Mouse (Mus musculus) brown adipose tissue, adult 24 weeks (tissue): ENCODE measurements around the gene Gm45837. TPM values are rescaled to one million over a fixed set of nuclear protein-coding genes. Genes with fewer than 3 reads are reported as not detected.
"Not testable (repeated sequence)": the region's sequence is repeated elsewhere in the genome, so short reads cannot be mapped to it uniquely, and the experiment has no call there.

Experiments
- H3K27ac ChIP-seq: fragments of 200-500 bp; replicated peaks from 2 replicates; pipeline ENCODE4 v1.5.1; 2012; ENCODE audit warnings: low read depth, mild to moderate bottlenecking, low read length
- H3K4me1 ChIP-seq: fragments of 200-500 bp; 2 replicates; pipeline ENCODE4 v1.6.1; 2012; ENCODE audit warnings: low read length, mixed read lengths; ENCODE audit not compliant: control insufficient read depth, insufficient read depth, insufficient read length
- H3K4me3 ChIP-seq: fragments of 200-500 bp; 2 replicates; pipeline ENCODE4 v1.5.1; 2012; ENCODE audit warnings: low read depth, mild to moderate bottlenecking, low read length, moderate library complexity; ENCODE audit not compliant: insufficient read depth
- polyA plus RNA-seq: library from polyadenylated mRNA; stranded (reverse); fragments of >200 nt; gene quantifications from 2 replicates; pipeline ENCODE4 v1.2.4, GENCODE M21; 2012; ENCODE audit not compliant: missing spikeins, insufficient read depth, insufficient read length

Gene Gm45837
- polyA plus RNA-seq, 1 experiment: not detected

DNA sequence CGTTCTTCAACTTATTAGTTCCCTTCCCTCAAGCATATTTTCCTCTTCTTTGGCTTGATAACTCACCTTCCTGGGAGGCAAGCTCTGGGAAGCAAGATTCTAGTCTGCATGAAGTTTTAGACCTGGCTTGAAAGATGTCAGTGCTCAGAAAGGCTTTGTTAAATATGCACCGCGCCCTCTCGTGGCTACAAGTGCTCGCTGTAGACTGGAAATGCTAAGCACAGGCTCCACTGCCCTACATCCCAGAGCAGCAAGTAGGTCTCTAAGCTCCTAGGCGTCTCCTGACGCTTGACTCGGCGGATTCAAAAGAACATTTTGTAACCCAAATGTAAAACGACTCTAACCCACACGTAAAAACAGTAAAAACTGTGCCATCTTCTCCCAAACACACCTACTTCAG, 130.4 kb downstream of the Gm45837 start:
- no peaks in the 10 kb centered on the region for H3K4me1 ChIP-seq

DNA sequence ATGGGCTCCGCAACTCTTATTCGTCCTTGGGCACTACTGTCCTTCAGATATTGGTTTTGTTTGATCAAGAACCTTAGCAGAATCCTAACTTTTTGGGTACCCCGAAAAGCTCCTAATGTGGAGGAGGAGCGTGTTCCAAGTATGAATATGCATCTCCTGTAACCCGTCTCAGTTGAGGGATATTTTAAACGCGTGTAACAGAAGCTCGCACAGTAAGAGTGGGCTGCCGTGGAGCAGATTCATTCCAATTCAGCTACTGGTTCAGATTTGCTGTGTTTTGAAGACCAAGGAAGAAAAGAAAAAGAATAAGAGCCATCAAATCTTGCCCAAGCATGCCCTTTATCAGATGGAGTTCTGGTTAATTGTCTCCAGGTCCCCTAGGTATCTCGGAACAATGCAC, 131.0 kb downstream of the Gm45837 start:
- Histone ChIP-seq H3K4me1 (no peaks in the 10 kb centered on the region), H3K4me3 (no peak overlapping the region), H3K27ac (no peak overlapping the region)

More for the DNA sequence above, 130.4 kb downstream of the Gm45837 start:
- no peak overlapping the region for H3K4me3 ChIP-seq
- H3K27ac ChIP-seq: no peak overlapping the region

DNA sequence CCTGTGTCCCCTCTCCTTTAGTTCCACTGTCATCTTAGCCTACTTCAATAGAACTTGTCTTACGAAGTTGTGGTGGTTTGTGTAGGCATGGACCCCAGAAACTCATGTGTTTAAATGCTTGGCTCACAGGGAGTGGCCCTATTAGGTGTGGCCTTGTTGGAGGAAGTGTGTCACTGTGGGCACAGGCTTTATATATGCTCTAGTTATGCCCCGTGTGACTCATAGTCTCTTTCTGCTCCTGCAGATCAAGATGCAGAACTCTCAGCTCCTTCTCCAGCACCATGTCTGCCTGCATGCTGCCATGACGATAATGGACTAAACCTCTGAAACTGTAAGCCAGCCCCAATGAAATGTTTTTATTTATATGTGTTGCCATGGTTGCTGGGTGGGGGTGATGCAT, 137.0 kb downstream of the Gm45837 start:
- Histone ChIP-seq H3K4me3 (no peak overlapping the region), H3K27ac (no peak overlapping the region), H3K4me1 (no peaks in the 10 kb centered on the region)

DNA sequence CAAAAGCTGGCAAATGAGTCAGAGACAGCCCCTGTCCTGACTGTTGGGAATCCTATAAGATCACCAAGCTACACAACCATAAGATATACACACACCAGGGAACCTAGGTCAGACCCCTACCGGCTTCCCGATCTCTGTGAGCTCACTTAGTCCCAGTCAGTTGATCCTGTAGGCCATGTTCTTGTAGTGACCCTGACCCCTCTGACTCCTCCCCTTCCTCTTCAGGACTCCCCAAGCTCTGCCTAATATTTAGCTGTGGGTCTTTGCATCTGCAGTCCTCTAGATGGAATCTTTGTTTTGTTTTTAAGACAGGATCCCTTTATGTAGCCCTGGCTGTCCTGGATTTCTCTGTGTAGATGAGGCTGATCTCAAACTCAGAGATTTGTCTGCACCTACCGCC, 138.6 kb downstream of the Gm45837 start:
- Histone ChIP-seq H3K27ac (no peak overlapping the region; the same call in 1 of the 2 replicates), H3K4me3 (no peak overlapping the region), H3K4me1 (no peaks in the 10 kb centered on the region)

DNA sequence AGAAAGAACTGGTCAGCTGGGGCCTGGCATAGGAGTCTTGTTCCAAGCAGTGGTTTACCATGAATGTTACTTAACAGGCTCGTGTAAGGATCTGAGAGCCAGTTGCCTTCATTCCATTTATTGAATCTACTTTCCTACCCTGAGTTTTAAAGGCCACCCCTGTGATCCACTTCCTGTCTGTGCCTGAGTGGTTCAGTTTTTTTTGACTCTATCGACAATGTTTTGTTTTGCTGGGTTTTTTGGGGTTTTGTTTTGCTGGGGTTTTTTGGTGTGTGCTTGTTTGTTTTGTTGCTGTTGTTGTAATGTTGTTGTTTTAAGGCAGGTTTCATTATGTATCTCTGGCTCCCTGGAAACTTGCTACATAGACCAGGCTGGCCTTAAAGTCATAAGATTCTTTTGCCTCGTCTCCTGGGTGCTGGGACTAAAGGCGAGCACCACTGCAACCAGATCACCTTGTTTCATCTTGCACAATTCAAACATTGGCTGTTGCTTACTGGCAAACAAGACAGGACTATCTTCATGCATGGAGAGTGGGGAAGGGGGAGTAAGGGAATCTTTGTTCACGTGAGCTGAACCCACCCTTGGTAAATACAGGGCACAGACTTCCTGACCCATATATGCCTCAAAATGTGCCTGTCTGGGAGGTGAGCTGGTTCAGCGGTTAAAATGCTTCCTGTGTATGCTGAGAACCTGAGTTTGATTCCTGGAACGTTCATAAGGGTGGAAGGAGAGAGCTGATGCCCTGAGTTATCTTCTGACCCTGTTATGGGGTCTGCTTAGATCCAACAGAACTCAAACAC, 140.2 kb downstream of the Gm45837 start:
- Histone ChIP-seq H3K4me3 (no peak overlapping the region), H3K4me1 (no peaks in the 10 kb centered on the region), H3K27ac (peak overlapping the region; percentile 67)

DNA sequence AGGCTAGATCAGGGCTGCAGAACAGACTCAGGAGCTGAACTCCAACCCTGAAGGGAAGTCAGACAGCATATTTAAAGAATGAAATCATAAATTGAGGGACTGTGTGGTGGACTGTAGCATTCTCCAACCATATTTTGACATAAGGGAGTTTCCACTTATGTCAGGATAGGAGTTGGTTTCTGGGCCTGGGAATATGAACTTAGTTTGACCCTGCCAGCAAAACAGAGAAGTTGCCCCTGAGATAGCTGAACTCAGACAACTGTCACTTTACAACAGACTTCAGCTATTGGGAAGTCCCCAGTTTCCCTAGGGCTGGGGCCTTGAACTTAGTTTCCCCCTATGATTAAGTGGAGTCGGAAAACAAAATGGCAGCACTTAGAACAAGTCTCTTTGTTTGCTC, 140.8 kb downstream of the Gm45837 start:
- Histone ChIP-seq H3K27ac (peak overlapping the region; percentile 67), H3K4me1 (no peaks in the 10 kb centered on the region), H3K4me3 (no peak overlapping the region)

DNA sequence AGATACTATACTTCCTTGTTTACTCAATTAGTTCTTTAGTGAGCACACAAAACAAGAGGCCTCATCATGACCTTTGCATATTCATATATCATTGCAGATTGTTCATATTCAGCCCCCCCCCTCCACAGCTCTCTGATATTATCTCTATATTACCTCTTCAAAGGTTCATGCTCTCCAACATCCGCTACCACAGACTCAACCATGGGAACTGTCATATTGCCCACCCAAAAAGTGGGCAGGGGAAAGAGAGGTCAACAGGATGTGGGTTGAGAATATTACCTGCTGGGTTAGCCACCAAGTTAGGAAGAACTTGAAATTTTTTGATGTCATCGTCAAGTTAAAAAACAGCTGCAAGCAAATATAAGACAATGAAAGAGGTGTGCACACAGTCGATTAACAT, 144.8 kb downstream of the Gm45837 start:
- H3K4me1 ChIP-seq, H3K4me3 ChIP-seq: not testable (repeated sequence)

DNA sequence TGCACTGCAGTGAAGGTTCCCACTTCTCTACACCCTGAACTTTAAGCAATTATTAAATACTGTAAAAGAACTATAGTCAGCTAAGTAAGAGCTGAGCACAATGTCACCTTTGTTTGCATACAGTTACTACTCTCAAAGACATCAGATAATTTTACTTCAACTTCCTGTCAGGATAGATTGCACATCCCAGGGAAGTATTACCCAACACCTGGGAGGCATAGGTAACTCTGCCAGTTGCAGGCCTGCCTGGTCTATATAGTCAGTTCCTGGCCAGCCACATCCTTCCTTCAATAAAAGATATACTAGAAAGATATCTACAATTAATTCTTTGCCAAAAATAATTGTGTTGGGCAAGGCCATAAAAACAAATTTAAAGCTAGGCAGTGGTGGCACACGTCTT, 146.7 kb downstream of the Gm45837 start:
- H3K4me3 ChIP-seq: no peak overlapping the region
- no peaks in the 10 kb centered on the region for H3K4me1 ChIP-seq
- no peak overlapping the region for H3K27ac ChIP-seq

More for the DNA sequence above, 144.8 kb downstream of the Gm45837 start:
- not testable (repeated sequence) for H3K27ac ChIP-seq

DNA sequence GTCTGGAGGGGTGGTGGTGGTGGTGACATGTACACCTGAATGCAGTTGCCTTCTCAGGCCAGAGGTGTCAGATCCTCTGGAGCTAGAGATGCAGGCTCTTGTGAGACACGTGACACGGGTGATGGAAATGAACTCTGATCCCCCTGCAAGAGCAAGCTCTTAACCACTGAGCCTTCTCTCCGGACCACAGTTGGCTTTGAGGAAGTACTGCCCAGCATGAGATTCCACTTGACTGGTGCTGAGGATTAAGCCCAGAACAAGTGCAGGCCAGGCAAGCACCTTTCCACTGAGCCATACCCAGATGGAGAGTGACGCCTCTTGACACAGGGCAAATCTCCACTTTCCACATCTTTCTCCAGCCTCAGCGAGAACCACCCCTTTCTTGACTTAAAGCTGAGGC, 148.7 kb downstream of the Gm45837 start:
- not testable (repeated sequence) for H3K27ac ChIP-seq, H3K4me3 ChIP-seq, H3K4me1 ChIP-seq

Other genes starting within 250 kb of the Gm45837 start
- gene Atg16l2, start 108.6 kb upstream of the Gm45837 start, polyA plus RNA-seq: 2.9 and 7.5 TPM in 2 replicates
- 36.6 and 41.4 TPM in 2 replicates for gene Stard10, start 93.8 kb upstream of the Gm45837 start, polyA plus RNA-seq
- 23.3 and 25.6 TPM in 2 replicates for gene Arap1, start 62.8 kb upstream of the Gm45837 start, polyA plus RNA-seq
- gene Pde2a, start 10.8 kb downstream of the Gm45837 start, polyA plus RNA-seq: 2.6 and 12.2 TPM in 2 replicates
- gene Art2b, start 174.7 kb downstream of the Gm45837 start, polyA plus RNA-seq: not detected in 2 replicates